Mouse (Mus musculus) heart, adult 18-20 months (tissue): ENCODE data around the gene Cacng6. TPM values are rescaled to one million over a fixed set of nuclear protein-coding genes. Genes with fewer than 3 reads are reported as not detected.

Source experiments
- DNase-seq, 2 experiments: peaks; one replicate each; pipeline ENCODE4 v3.0.0; 2021 to 2022; ENCODE audit warnings: mixed read lengths in 1 of 2
- microRNA-seq, 2 experiments: library from miRNA; unstranded; fragments of <30 nt; microRNA quantifications; one replicate each; pipeline ENCODE4 v1.2.0; 2022
- total RNA-seq, 2 experiments: library from RNA; stranded (reverse); gene quantifications; 2 replicates each; pipeline ENCODE4 v1.2.3; 2021

Cacng6 gene
- total RNA-seq, 2 experiments from 2014 or later: 1.5 to 2.0 TPM

DNA sequence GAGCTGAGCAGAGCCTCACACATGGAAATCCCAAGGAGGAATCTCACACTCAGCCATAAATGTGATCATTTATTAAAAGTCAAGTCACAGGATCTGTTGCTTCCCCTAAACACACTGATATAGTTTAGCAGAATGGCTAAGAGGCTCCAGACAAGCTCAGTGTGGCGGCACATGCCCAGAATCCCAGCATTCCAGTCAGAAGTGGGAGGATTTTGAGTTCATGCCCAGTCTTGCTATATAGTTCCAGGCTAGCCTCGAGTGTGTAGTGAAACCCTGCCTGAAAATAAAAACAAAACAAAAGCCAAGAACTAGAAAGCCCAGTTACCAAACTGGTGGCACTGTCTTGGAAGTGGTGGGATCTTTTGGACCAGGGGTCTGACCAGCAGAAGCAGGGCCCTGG, 44.6 kb downstream of the Cacng6 start:
- no peak for DNase-seq

DNA sequence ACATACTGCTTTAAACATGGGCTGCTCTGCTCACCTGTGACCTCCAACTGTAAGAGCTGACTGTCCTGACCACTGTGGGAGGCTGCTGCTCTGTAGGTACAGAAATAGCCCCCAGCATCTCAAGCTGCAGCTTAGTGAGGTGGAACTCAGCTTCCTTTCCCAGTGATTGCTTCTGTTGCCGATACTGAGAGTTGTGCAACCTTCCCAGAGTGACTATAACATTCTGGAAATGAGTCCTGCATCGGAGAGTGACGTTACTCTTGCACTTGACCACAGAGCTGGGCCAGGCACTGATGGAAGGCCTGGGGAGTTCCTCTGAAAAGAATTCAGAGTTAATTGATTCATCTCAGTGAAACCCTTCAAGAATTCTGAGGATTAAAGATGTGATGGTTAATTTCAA, 48.8 kb downstream of the Cacng6 start:
- DNase-seq: no peak

GRCm38 (mm10) chr7:3474291-3475080, 50.5 kb downstream of the Cacng6 start:
- no peak for DNase-seq

DNA sequence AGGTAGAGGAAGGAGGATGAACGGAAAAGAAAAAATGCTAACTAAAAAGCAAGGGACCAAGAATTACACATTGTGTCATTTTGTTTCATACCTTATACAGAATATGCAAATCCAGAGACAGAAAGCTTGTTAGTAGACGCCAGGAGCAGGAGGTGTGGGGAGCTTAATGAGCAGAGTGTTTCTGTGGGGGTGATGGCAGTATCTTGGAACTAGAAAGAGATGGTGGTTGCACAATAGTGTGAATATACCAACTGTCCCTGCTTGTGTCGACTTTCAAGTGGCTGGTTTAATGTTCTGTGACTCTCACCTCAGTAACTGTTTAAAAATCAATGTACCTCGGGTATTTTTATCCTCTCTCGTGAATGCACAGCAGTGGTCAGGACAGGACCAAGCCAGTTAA, 52.7 kb downstream of the Cacng6 start:
- DNase-seq: no peak

DNA sequence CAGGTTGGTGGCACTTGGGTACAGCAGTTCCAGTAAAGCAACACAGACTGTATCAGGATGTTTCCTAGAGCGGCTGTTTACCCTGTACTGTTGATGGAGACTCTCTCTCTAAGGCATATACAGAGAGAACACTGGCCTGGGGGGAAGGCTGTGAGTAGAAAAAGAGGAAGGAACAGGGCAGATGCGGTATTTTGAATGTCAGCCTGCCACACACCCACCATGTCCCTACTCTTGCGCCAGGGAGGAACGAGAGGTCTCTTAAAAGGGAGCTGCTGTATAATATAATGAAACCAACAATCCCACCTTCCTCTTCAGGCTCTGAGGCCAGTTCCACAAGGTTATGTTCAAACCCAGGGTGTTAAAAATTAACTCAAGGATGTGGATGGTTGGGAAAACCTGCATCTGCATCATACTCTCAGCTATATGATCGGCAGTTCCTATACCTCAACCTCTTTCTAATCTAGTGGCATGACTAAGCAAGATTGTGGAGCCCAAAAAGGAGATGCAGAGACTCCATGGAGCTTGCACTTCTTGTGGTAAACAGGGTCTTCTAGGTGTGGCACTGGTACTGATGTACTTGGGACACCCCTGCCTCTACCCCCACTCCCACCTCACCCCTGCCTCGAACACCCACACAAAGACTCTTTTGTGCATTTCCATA, 58.1 kb downstream of the Cacng6 start:
- no peak for DNase-seq

Small RNA genes lying within 50 kb of the gene (microRNA-seq; reads per million reads assigned to microRNA genes)
- 0.27 to 0.38 reads per million in 2 experiments for gene Gm23450

Other genes starting within 250 kb of the Cacng6 start
- gene Nlrp12, start 174.5 kb upstream of the Cacng6 start, total RNA-seq: not detected
- 100 to 1,000 TPM; 109 to 122 TPM for gene Myadm, start 135.1 kb upstream of the Cacng6 start, total RNA-seq
- gene Prkcg, start 135.0 kb upstream of the Cacng6 start, total RNA-seq: 1 to 10 TPM in 1 of 2 experiments, under 1 TPM in 1; 0.85 to 1.2 TPM
- 1 to 10 TPM; 3.7 to 4.6 TPM for gene Cacng7, start 91.2 kb upstream of the Cacng6 start, total RNA-seq
- gene Cacng8, start 33.5 kb upstream of the Cacng6 start, total RNA-seq: not detected
- not detected for gene Tarm1, start 78.4 kb downstream of the Cacng6 start, total RNA-seq
- gene Oscar, start 192.0 kb downstream of the Cacng6 start, total RNA-seq: not detected
- 1,000 to 10,000 TPM; 1,902 to 1,920 TPM for gene Ndufa3, start 193.2 kb downstream of the Cacng6 start, total RNA-seq
- gene Tfpt, start 205.7 kb downstream of the Cacng6 start, total RNA-seq: 10 to 100 TPM; 18.2 to 18.9 TPM
- gene Prpf31, start 205.8 kb downstream of the Cacng6 start, total RNA-seq: 10 to 100 TPM; 22.4 to 26.0 TPM
- 10 to 100 TPM; 17.8 to 23.0 TPM for gene Cnot3, start 221.1 kb downstream of the Cacng6 start, total RNA-seq
- gene Leng1, start 241.6 kb downstream of the Cacng6 start, total RNA-seq: 10 to 100 TPM; 12.6 to 12.7 TPM